Mouse (Mus musculus) hindbrain, embryonic 16.5 days (tissue): ENCODE measurements around the gene Treml2. TPM values are rescaled to one million over a fixed set of nuclear protein-coding genes. Genes with fewer than 3 reads are reported as not detected.

Experiments used
- ATAC-seq: fragments of 200-750 bp; cut with Nextera tagmentation; 2 replicates; pipeline ENCODE4 v1.8.0; 2017; ENCODE audit warnings: moderate TSS enrichment, moderate library complexity
- H3K27ac ChIP-seq: fragments of 300-500 bp; sonication (generic); 2 replicates; pipeline ENCODE4 v1.5.1; 2014; ENCODE audit warnings: low read depth, mild to moderate bottlenecking, control low read depth, low read length, moderate library complexity
- H3K27me3 ChIP-seq: fragments of 300-500 bp; sonication (generic); replicated peaks from 2 replicates; pipeline ENCODE4 v1.6.1; 2014; ENCODE audit warnings: low read length; ENCODE audit not compliant: control insufficient read depth, insufficient read depth
- H3K36me3 ChIP-seq: fragments of 300-500 bp; sonication (generic); 2 replicates; pipeline ENCODE4 v1.6.1; 2014; ENCODE audit warnings: mild to moderate bottlenecking, low read length, moderate library complexity, mixed read lengths; ENCODE audit not compliant: control insufficient read depth, insufficient read depth
- H3K4me1 ChIP-seq: fragments of 300-500 bp; sonication (generic); 2 replicates; pipeline ENCODE4 v1.6.1; 2014; ENCODE audit warnings: low read depth, low read length; ENCODE audit not compliant: control insufficient read depth, insufficient read depth
- H3K4me2 ChIP-seq: fragments of 300-500 bp; sonication (generic); 2 replicates; pipeline ENCODE4 v1.6.1; 2014; ENCODE audit warnings: mild to moderate bottlenecking, low read length, control low read depth, moderate library complexity
- H3K4me3 ChIP-seq: fragments of 300-500 bp; sonication (generic); 2 replicates; pipeline ENCODE4 v1.5.1; 2014; ENCODE audit warnings: mild to moderate bottlenecking, low read length, control low read depth, moderate library complexity
- H3K9ac ChIP-seq: fragments of 300-500 bp; sonication (generic); 2 replicates; pipeline ENCODE4 v1.6.1; 2014; ENCODE audit warnings: low read depth, mild to moderate bottlenecking, control low read depth, low read length, moderate library complexity
- H3K9me3 ChIP-seq: fragments of 300-500 bp; sonication (generic); 2 replicates; pipeline ENCODE4 v1.6.1; 2014; ENCODE audit warnings: mild to moderate bottlenecking, low read length, moderate library complexity; ENCODE audit not compliant: control insufficient read depth
- WGBS: fragments of 180-500 bp; shearing (Covaris S2); extraction: QIAGEN DNeasy Blood & Tissue Kit; methylation state at CpG from one replicate; pipeline ENCODE4 v1.1.7; 2014; 5-methylcytosine and 5-hydroxymethylcytosine counted together
- polyA plus RNA-seq: library from polyadenylated mRNA; unstranded; fragments of >200 nt; fragmentation: Nextera tagmentation; extraction: Ambion mirVana; gene quantifications from 2 replicates; pipeline ENCODE4 v1.2.1, GENCODE M21; 2015

Gene Treml2
- polyA plus RNA-seq, 1 experiment from 2014 or later = not detected

GRCm38 (mm10) chr17:48280943-48281738, 18.2 kb upstream of the Treml2 start:
- peak overlapping the region; percentile 58 for H3K4me2 ChIP-seq
- H3K36me3 ChIP-seq = no peaks in the 10 kb centered on the region
- H3K4me3 ChIP-seq = peak overlapping the region; percentile 32
- no peaks in the 10 kb centered on the region for H3K9me3 ChIP-seq
- H3K27me3 ChIP-seq = no peaks in the 10 kb centered on the region
- no peak overlapping the region for H3K27ac ChIP-seq
- no peaks in the 10 kb centered on the region; the same call in 1 of the 2 replicates for H3K4me1 ChIP-seq
- peak; percentile 37; the same call in 1 of the 2 replicates for ATAC-seq
- peak overlapping the region; percentile 42; the same call in 1 of the 2 replicates for H3K9ac ChIP-seq
- 28% methylated on average over 18 of the region's 18 CpGs for WGBS

- WGBS = 5% methylated on average over 3 of the region's 3 CpGs
- no peaks in the 10 kb centered on the region for H3K9me3 ChIP-seq
- H3K27me3 ChIP-seq = no peaks in the 10 kb centered on the region
- H3K4me2 ChIP-seq = peak overlapping the region; percentile 58
- no peak overlapping the region for H3K27ac ChIP-seq
- peak overlapping the region; percentile 32 for H3K4me3 ChIP-seq
- H3K9ac ChIP-seq = peak overlapping the region; percentile 42; the same call in 1 of the 2 replicates
- H3K36me3 ChIP-seq = no peaks in the 10 kb centered on the region
- peak; percentile 56; the same call in 1 of the 2 replicates for ATAC-seq
- H3K4me1 ChIP-seq = no peaks in the 10 kb centered on the region; the same call in 1 of the 2 replicates
Measured at GRCm38 (mm10) chr17:48281739-48282085, 17.6 kb upstream of the Treml2 start.

- Histone ChIP-seq H3K36me3 (no peaks in the 10 kb centered on the region), H3K27me3 (no peaks in the 10 kb centered on the region), H3K4me1 (no peaks in the 10 kb centered on the region; the same call in 1 of the 2 replicates), H3K9me3 (peaks cover 5% of the 10 kb centered on the region; the same call in 1 of the 2 replicates), H3K27ac (no peak overlapping the region), H3K9ac (no peak overlapping the region), H3K4me3 (no peak overlapping the region), H3K4me2 (no peak overlapping the region)
- 75% methylated on average over 1 of the region's 1 CpGs for WGBS
- ATAC-seq = no peak
Measured at GRCm38 (mm10) chr17:48286765-48287164, 12.5 kb upstream of the Treml2 start.

- Histone ChIP-seq H3K36me3 (no peaks in the 10 kb centered on the region), H3K9me3 (peaks cover 5% of the 10 kb centered on the region; the same call in 1 of the 2 replicates), H3K4me1 (no peaks in the 10 kb centered on the region; the same call in 1 of the 2 replicates), H3K27me3 (no peaks in the 10 kb centered on the region), H3K9ac (no peak overlapping the region), H3K4me3 (no peak overlapping the region), H3K4me2 (no peak overlapping the region), H3K27ac (no peak overlapping the region)
- ATAC-seq = no peak
- 65% methylated on average over 2 of the region's 2 CpGs for WGBS
Measured at GRCm38 (mm10) chr17:48287276-48287675, 12.0 kb upstream of the Treml2 start.

GRCm38 (mm10) chr17:48293500-48294194, 5.7 kb upstream of the Treml2 start:
- Histone ChIP-seq H3K27me3 (no peaks in the 10 kb centered on the region), H3K36me3 (no peaks in the 10 kb centered on the region), H3K4me1 (no peaks in the 10 kb centered on the region), H3K27ac (no peak overlapping the region), H3K9ac (no peak overlapping the region), H3K4me3 (no peak overlapping the region), H3K4me2 (no peak overlapping the region), H3K9me3 (peaks cover 4% of the 10 kb centered on the region; the same call in 1 of the 2 replicates)
- WGBS = 86% methylated on average over 5 of the region's 5 CpGs
- ATAC-seq = no peak

- no peak overlapping the region for H3K4me3 ChIP-seq
- H3K4me1 ChIP-seq = no peaks in the 10 kb centered on the region
- H3K9me3 ChIP-seq = no peaks in the 10 kb centered on the region
- H3K27ac ChIP-seq = no peak overlapping the region
- no peaks in the 10 kb centered on the region for H3K27me3 ChIP-seq
- no peak for ATAC-seq
- 61% methylated on average over 7 of the region's 7 CpGs for WGBS
- no peak overlapping the region for H3K4me2 ChIP-seq
- H3K9ac ChIP-seq = no peak overlapping the region
- no peaks in the 10 kb centered on the region for H3K36me3 ChIP-seq
Measured at GRCm38 (mm10) chr17:48299756-48300155, 458 bp downstream of the Treml2 start.

GRCm38 (mm10) chr17:48300199-48300598, 901 bp downstream of the Treml2 start:
- H3K4me3 ChIP-seq = no peak overlapping the region
- no peaks in the 10 kb centered on the region for H3K27me3 ChIP-seq
- H3K4me2 ChIP-seq = no peak overlapping the region
- ATAC-seq = no peak
- no peaks in the 10 kb centered on the region for H3K36me3 ChIP-seq
- H3K4me1 ChIP-seq = no peaks in the 10 kb centered on the region
- WGBS = 77% methylated on average over 7 of the region's 7 CpGs
- no peak overlapping the region for H3K9ac ChIP-seq
- no peaks in the 10 kb centered on the region for H3K9me3 ChIP-seq
- no peak overlapping the region for H3K27ac ChIP-seq

- no peak overlapping the region for H3K4me2 ChIP-seq
- H3K9me3 ChIP-seq = no peaks in the 10 kb centered on the region
- H3K9ac ChIP-seq = no peak overlapping the region
- no peaks in the 10 kb centered on the region for H3K4me1 ChIP-seq
- H3K27ac ChIP-seq = no peak overlapping the region
- no peak overlapping the region for H3K4me3 ChIP-seq
- 82% methylated on average over 9 of the region's 9 CpGs for WGBS
- H3K27me3 ChIP-seq = no peaks in the 10 kb centered on the region
- ATAC-seq = no peak
- H3K36me3 ChIP-seq = no peaks in the 10 kb centered on the region
Measured at GRCm38 (mm10) chr17:48300861-48301260, 1.6 kb downstream of the Treml2 start.

GRCm38 (mm10) chr17:48301792-48302191, 2.5 kb downstream of the Treml2 start:
- no peaks in the 10 kb centered on the region for H3K27me3 ChIP-seq
- H3K9ac ChIP-seq = no peak overlapping the region
- no peak overlapping the region for H3K4me3 ChIP-seq
- ATAC-seq = no peak
- no peak overlapping the region for H3K4me2 ChIP-seq
- no peaks in the 10 kb centered on the region for H3K9me3 ChIP-seq
- 89% methylated on average over 5 of the region's 5 CpGs for WGBS
- H3K36me3 ChIP-seq = no peaks in the 10 kb centered on the region
- H3K27ac ChIP-seq = no peak overlapping the region
- no peaks in the 10 kb centered on the region for H3K4me1 ChIP-seq
